Mouse (Mus musculus): ENCODE measurements around the gene Ogt.

The Ogt gene

GRCm38 (mm10) chrX:101639741-101640166 lies at the start of gene Ogt:
Gene Ogt, plus strand, starts transcription at chrX:101640060.
- DNase-seq (ENCODE audit: low read depth, low spot score), result peak; percentile 95

- DNase-seq (ENCODE audit: low read depth, low spot score), result peak; percentile 3
Observed at GRCm38 (mm10) chrX:101616183-101616582, 23.7 kb upstream of the Ogt start.

DNA sequence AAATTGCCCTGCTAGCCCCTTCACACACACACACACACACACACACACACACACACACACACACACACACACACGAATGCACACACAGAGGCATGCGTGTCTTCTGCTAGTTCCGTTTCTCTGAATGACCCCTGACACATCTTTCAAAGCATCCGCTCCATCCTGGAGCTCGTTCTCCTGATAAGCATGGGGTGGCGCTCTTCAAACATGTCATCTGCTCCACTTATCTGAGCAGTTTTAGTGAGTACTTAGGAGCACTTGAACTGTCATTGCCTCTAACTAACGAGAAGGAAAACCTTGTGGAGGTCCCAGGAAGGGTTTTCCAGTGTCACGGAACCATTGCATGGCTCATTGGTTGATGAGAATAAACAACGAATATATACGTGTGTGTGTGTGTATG lies 22.0 kb upstream of the Ogt start:
- no peak for DNase-seq (ENCODE audit: low read depth, low spot score)

DNA sequence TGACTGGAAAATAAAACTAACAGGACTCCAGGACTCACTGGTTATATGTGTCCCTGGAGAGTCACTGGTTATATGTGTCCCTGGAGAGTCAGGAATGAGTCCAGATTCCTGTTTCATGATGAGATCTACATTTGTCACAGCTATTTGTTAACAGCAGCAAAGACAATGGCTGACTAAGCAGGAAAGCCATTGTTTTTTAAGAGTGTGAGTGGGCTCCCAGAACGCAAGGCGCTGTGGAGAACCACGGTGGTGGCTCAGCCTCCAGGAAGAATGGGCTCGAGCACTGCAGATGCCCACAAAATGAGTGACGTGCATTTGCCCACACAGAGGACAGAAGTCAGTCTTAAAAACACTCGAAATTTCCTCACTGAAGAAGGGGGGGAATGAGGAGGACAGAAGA lies 19.5 kb upstream of the Ogt start:
- no peak for DNase-seq (ENCODE audit: low read depth, low spot score)

- DNase-seq (ENCODE audit: low read depth, low spot score), result no peak
Observed at GRCm38 (mm10) chrX:101622539-101622938, 17.3 kb upstream of the Ogt start.

- DNase-seq (ENCODE audit: low read depth, low spot score), result no peak
Observed at GRCm38 (mm10) chrX:101636821-101637525, 2.9 kb upstream of the Ogt start.

DNA sequence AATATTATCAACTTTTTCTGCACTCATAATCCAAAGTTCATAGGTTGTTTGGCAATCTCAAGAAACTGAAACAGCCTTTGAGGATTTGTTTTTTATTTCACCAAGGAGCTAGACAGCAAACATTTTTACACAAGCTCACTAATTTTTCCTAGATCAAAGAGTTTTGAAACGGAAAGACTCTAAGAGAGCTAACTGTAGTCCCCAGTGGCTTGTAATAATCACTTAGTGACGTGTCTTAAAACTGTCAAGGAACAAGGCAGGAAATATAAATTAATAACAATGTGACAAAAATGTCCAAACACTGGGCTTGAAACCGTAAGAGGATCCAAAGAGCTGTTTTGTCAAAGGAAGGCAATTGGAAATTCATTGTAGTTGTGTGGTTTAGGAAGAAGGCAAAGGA lies 1.0 kb upstream of the Ogt start:
- peak; percentile 42 for DNase-seq (ENCODE audit: low read depth, low spot score)

DNA sequence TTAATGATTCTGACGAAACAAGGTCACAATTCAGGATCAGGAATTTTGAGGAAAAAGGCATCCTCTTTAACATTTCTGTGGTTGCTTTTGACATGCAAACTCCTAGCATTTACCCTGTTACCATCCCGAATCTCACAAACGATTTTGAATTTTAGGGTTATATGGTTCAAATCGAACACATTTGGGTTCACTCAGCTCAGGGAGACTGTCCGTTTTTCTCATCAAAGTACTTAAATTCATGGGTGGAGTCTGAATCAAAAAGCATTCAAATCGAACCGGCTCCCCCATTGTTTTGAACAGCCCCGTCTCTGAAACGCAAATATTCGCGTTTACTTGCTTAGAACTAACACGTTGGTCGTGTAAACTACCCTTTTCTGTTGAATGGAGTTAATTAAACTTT lies 554 bp upstream of the Ogt start:
- no peak for DNase-seq (ENCODE audit: low read depth, low spot score)

DNA sequence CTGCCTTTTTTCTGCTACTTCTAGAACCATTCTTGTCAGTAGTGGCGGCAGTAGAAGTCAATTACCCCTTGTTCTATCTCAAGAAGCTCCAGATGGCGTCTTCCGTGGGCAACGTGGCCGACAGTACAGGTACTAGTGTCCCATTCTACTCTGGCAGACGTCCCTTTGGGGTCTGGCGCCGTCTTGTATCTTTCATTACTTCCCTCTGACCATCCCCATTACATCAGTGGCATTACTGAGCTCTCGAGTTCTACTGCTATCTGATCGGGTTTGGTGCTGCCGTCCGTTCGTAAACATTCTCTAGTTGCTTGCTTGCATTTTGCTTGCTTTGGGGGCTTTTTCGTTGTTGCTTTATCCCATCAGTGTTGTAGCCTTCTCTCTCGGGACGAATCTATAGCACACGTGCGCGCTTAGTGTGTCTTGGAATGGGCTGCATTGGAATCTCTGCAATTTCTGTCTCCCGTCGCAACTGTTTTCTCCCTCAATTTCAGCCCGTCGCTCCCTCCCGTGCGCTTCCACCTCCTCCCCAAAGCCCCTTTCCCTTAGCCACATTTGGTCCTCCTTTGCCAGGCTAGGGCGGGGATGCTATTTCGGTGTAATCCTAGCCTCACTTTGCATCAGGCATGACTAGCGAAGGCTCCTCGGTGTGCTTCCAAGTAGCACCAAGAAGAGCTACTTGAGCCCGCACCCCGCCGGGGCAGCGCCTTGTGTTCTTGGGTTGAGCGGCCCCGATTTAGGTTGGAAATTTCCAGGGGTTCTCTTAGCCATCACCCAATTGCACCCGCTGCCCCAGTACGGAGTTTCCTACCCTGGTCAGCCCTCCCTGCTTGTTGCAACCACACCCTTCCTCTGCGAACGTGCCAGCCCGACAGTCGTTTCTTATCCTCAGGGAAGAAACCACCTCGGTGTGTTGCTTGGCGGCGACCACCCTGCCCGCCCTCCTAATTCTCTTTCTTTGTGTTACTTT lies 617 bp downstream of the Ogt start:
- DNase-seq (ENCODE audit: low read depth, low spot score), result peak; percentile 41

- peak; percentile 6 for DNase-seq (ENCODE audit: low read depth, low spot score)
Observed at GRCm38 (mm10) chrX:101641161-101641530, 1.3 kb downstream of the Ogt start.

- DNase-seq (ENCODE audit: low read depth, low spot score), result no peak
Observed at GRCm38 (mm10) chrX:101642091-101642490, 2.2 kb downstream of the Ogt start.

DNA sequence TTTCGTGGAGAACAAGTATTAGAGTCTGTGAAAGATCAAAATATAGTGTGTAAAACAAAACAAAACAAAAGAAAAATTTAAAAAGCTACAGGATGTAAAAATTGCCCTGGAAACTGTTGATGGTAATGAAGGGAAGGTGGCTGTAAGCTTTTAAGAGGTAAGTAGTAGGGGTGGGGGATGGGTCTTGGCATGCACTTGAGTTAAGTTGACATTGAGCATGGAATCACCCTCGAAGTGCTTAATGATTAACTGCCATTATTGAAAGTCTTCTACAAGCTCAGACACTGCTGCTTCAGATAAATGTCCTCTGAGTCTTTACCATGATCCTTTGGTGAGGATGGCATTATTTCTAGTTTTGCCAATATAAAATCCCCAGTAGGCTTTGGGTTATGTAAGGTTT lies 5.4 kb downstream of the Ogt start:
- DNase-seq (ENCODE audit: low read depth, low spot score), result peak; percentile 9

GRCm38 (mm10) chrX:101646621-101647020 lies 6.8 kb downstream of the Ogt start:
- no peak for DNase-seq (ENCODE audit: low read depth, low spot score)

- no peak for DNase-seq (ENCODE audit: low read depth, low spot score)
Observed at GRCm38 (mm10) chrX:101695686-101696085, 55.8 kb downstream of the Ogt start.

GRCm38 (mm10) chrX:101697537-101697936 lies 57.7 kb downstream of the Ogt start:
- no peak for DNase-seq (ENCODE audit: low read depth, low spot score)

DNA sequence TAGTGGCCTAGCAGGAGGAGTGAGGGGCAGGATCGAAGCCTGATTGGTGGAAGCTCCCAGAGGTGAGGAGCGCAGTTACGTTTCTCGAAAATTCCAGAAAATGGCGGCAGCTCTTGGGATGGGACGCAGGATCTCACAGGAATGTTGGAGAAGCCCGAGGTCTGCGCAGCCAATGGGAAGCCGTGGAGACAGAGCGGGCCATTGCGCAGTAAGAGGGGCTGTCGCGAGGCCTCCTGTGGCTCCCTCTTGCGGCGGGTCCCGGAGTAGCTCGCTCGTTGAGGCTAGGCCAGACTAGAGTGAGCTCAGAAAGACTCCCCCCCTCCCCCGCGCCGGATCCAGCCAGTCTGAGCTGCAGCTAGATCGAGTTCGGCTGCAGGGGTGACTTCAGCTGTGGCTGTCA lies 58.4 kb downstream of the Ogt start:
- no peak for DNase-seq (ENCODE audit: low read depth, low spot score)

DNA sequence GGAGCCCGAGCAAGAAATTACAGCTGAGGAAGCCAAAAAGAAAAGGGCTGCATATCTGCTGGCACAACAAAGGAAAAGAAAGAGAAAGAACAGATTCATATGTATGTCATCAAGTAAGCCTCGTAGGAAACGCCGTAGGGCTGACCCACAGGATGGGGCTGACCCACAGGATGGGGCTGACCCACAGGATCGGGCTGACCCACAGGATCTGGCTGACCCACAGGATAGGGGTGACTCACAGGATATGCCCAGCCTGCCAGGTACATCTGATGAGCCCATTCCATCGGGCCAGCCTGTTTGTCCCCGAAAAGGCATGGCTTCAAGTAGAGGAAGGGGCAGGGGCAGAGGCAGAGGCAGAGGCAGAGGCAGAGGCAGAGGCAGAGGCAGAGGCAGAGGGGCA lies 65.3 kb downstream of the Ogt start:
- no peak for DNase-seq (ENCODE audit: low read depth, low spot score)

GRCm38 (mm10) chrX:101720401-101720800 lies 80.5 kb downstream of the Ogt start:
- no peak for DNase-seq (ENCODE audit: low read depth, low spot score)

DNA sequence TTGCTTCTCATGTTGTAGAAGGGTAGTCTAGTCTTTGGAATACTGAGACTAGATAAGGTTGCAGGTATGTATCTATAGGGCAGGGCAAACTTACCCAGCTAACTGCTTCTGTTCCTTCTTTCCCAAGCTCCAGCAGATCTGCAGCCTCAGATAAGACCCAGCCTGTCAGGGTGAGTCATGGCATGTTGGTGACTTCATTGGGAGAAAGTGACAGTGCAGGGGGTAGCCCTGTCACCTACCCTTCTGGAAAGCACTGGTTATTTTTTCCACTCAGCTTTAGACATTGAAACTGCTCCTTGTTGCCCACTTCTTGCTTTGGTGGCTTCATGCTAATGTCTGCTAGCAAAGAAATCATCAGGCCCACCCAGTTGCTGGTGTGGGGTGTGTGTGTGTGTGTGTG lies 90.2 kb downstream of the Ogt start:
- no peak for DNase-seq (ENCODE audit: low read depth, low spot score)

GRCm38 (mm10) chrX:101732644-101733043 lies 92.8 kb downstream of the Ogt start:
- DNase-seq (ENCODE audit: low read depth, low spot score), result no peak

DNA sequence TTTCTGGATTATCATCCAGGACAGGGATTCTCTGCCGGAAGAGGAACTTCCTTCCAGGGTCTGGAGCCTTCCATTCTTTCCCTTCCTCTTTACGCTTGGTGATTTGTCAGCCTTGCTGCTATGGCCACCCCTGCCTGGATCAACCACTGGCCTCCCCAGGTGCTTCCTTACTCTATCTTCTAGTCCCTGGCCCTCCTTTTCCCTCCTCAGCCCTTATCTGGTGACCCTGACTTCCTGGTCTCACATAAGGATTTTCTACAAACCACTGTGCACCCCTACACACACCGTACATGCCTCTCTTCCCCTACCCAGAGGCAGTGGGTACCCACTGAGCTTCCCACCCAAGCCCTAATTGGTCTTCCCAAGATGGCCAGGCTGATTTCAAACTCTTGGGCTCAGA lies 93.4 kb downstream of the Ogt start:
- DNase-seq (ENCODE audit: low read depth, low spot score), result no peak

DNA sequence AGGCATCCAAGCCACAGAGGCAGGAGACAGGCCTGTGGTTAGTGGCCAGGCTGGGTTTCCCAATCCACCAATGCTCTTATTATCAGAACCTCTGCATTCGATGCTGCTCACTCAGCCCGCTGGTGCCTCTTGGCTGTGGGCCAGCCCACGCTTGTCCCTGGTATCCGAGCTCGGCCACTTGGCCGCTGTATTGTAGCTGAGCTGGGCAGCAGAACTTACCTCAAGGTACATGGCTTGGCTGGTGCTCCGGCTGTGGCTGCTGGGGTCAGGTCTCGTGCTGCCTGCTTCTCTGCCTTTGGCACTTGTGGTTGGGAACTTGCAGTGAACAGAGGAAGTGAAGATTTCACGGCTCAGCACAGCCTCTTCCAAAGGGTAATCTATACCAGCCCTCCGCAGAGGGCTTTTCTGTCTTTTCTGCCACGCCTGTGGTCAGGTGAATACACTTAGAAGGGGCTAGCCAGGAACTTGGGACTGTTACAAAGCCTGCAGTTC lies 94.0 kb downstream of the Ogt start, which contains the start of gene Cxcr3:
Gene Cxcr3, minus strand, starts transcription at position 442 of the 492 bp plus-strand sequence.
- DNase-seq (ENCODE audit: low read depth, low spot score), result peak; percentile 43
